Comparison of ENCODE assay signal across 24 mouse cellular contexts in genomic region chr6:108770880-108771279, GRCm38 (mm10). TPM values are rescaled to one million over a fixed set of nuclear protein-coding genes. Genes with fewer than 3 reads are reported as not detected.
DNase-seq lines count a peak whose midpoint lies in the region; ATAC-seq and TF ChIP-seq lines count a peak whose summit lies in the region.
"Had no signal": no experiment of that assay in that cellular context is flagged by ENCODE, and none has a peak within 500 bp of the region (broad histone marks: within the 10 kb centered on the region; RNA-seq: fewer than 3 reads in every experiment).

No protein-coding gene starts in this region.

- DNase-seq in A20 (ENCODE audit: low read depth, low spot score) (peak; percentile 32), ZHBTc4 (ENCODE audit: low read depth, low spot score) (peak; percentile 11)
- DNase-seq in ovary, postnatal 14 days (ENCODE audit: low spot score): no peak
- no peak for DNase-seq in heart, postnatal 10 days
- DNase-seq: adrenal gland, adult 8-10 months; adrenal gland, postnatal 14 days; adrenal gland, postnatal 36 days; cerebellum, adult 11-12 months; cerebellum, adult 8-10 months; cerebellum, adult 9-11 months; cerebellum, postnatal 14 days; cerebellum, postnatal 36 days; embryo, embryonic 11 days had no signal

- no peak for ATAC-seq in intestine, postnatal 0 days
- ATAC-seq in intestine, embryonic 15.5 days: no peak
- ATAC-seq: forebrain, embryonic 14.5 days; forebrain, embryonic 16.5 days; Patski had no signal

- intact Hi-C loops in heart, postnatal 10 days (cut with DNase I): no loop called here

- TF ChIP-seq CTCF in intestine, postnatal 0 days (IDR thresholded peaks at IDR 0.05; ENCODE audit: low read depth): peak; percentile 20; the same call in 1 of the 2 replicates

- H3K4me1 ChIP-seq in intestine, postnatal 0 days (replicated peaks; ENCODE audit: control insufficient read depth, insufficient read depth, low read length): no peaks in the 10 kb centered on the region
- H3K4me1 ChIP-seq in intestine, embryonic 15.5 days (replicated peaks): no peaks in the 10 kb centered on the region
- H3K4me1 ChIP-seq: embryonic facial prominence, embryonic 13.5 days; embryonic facial prominence, embryonic 15.5 days; forebrain, embryonic 10.5 days; forebrain, embryonic 12.5 days had no signal

- no peak overlapping the region for H3K4me3 ChIP-seq in intestine, postnatal 0 days (ENCODE audit: low read depth, low read length)
- no peak overlapping the region for H3K4me3 ChIP-seq in intestine, embryonic 15.5 days (replicated peaks)
- H3K4me3 ChIP-seq: embryonic facial prominence, embryonic 13.5 days; embryonic facial prominence, embryonic 15.5 days; erythroblast, embryonic 14.5 days; forebrain, embryonic 10.5 days; forebrain, embryonic 12.5 days had no signal

- no peak overlapping the region for H3K27ac ChIP-seq in intestine, postnatal 0 days (ENCODE audit: low read depth, low read length)
- no peak overlapping the region for H3K27ac ChIP-seq in intestine, embryonic 15.5 days
- H3K27ac ChIP-seq: embryonic facial prominence, embryonic 13.5 days; embryonic facial prominence, embryonic 15.5 days; forebrain, embryonic 10.5 days; forebrain, embryonic 12.5 days had no signal

- no peaks in the 10 kb centered on the region for H3K27me3 ChIP-seq in intestine, postnatal 0 days (replicated peaks; ENCODE audit: control insufficient read depth, insufficient read depth, low read length)
- H3K27me3 ChIP-seq in intestine, embryonic 15.5 days (replicated peaks): no peaks in the 10 kb centered on the region
- H3K27me3 ChIP-seq: embryonic facial prominence, embryonic 13.5 days; embryonic facial prominence, embryonic 15.5 days; forebrain, embryonic 12.5 days; Patski had no signal

- H3K9ac ChIP-seq in intestine, postnatal 0 days (ENCODE audit: low read depth, low read length): no peak overlapping the region
- no peak overlapping the region for H3K9ac ChIP-seq in intestine, embryonic 15.5 days
- H3K9ac ChIP-seq: embryonic facial prominence, embryonic 13.5 days; embryonic facial prominence, embryonic 15.5 days; forebrain, embryonic 12.5 days had no signal

- no peaks in the 10 kb centered on the region for H3K36me3 ChIP-seq in intestine, postnatal 0 days (ENCODE audit: control insufficient read depth, insufficient read depth)
- no peaks in the 10 kb centered on the region for H3K36me3 ChIP-seq in intestine, embryonic 15.5 days
- H3K36me3 ChIP-seq: embryonic facial prominence, embryonic 13.5 days; embryonic facial prominence, embryonic 15.5 days; forebrain, embryonic 10.5 days; forebrain, embryonic 12.5 days; G1E had no signal

- 73% methylated on average over 3 of the region's 3 CpGs for WGBS in intestine, postnatal 0 days
- WGBS in intestine, embryonic 15.5 days: 79% methylated on average over 3 of the region's 3 CpGs

- no peaks in the 10 kb centered on the region for H3K9me3 ChIP-seq in intestine, postnatal 0 days (ENCODE audit: control insufficient read depth)
- no peaks in the 10 kb centered on the region for H3K9me3 ChIP-seq in intestine, embryonic 15.5 days
- H3K9me3 ChIP-seq: embryonic facial prominence, embryonic 13.5 days; embryonic facial prominence, embryonic 15.5 days; forebrain, embryonic 10.5 days; forebrain, embryonic 12.5 days; G1E had no signal

- no peak overlapping the region for H3K4me2 ChIP-seq in intestine, postnatal 0 days (replicated peaks; ENCODE audit: low read depth)
- H3K4me2 ChIP-seq in intestine, embryonic 15.5 days (replicated peaks): no peak overlapping the region
- H3K4me2 ChIP-seq: embryonic facial prominence, embryonic 13.5 days; embryonic facial prominence, embryonic 15.5 days; forebrain, embryonic 12.5 days had no signal

RNA-seq across cellular contexts. Expression of gene Arl8b, which starts 12.0 kb away (rescaled TPM):
- 59.5 and 59.6 TPM in 2 replicates for polyA plus RNA-seq in intestine, postnatal 0 days (2015; fragmentation: Nextera tagmentation; extraction: Ambion mirVana)
- polyA plus RNA-seq in intestine, embryonic 15.5 days (2015; fragmentation: Nextera tagmentation; extraction: Ambion mirVana): 84.5 and 98.8 TPM in 2 replicates
- total RNA-seq in heart, postnatal 10 days (2021): 10 to 100 TPM; 83.3 to 90.7 TPM

RNA-seq across cellular contexts. Expression of gene Edem1, which starts 57.6 kb away (rescaled TPM):
- polyA plus RNA-seq in intestine, postnatal 0 days (2015; fragmentation: Nextera tagmentation; extraction: Ambion mirVana): 40.4 and 41.3 TPM in 2 replicates
- polyA plus RNA-seq in intestine, embryonic 15.5 days (2015; fragmentation: Nextera tagmentation; extraction: Ambion mirVana): 44.7 and 53.2 TPM in 2 replicates
- 10 to 100 TPM; 15.8 to 22.0 TPM for total RNA-seq in heart, postnatal 10 days (2021)

Comparison
In these comparisons a context has a peak if more than half of its experiments do, and no peak if none do; other contexts are left out.
1. DNase-seq: peak in A20 (single experiment) and ZHBTc4 (single experiment); none in ovary, postnatal 14 days (single experiment) and heart, postnatal 10 days (0 of 2).